Mouse (Mus musculus) embryonic fibroblast, embryonic 13.5 days (primary cell): ENCODE measurements at regions not wholly inside any gene's neighbourhood (a gene's known extent, or its start where the extent isn't known, plus 50 kb on each side); places are given as distances from the start of the nearest gene placed in this dataset.

Experiments
- CTCF ChIP-seq: IDR thresholded peaks from 2 replicates; pipeline ENCODE4 v1.5.1; 2011; ENCODE audit warnings: mild to moderate bottlenecking, control low read depth, low read length, moderate library complexity, borderline replicate concordance; ENCODE audit not compliant: insufficient read depth
- POLR2A ChIP-seq: IDR thresholded peaks from 2 replicates; pipeline ENCODE4 v1.6.1; 2011; ENCODE audit warnings: low read depth, mild to moderate bottlenecking, control low read depth, low read length, moderate library complexity

DNA sequence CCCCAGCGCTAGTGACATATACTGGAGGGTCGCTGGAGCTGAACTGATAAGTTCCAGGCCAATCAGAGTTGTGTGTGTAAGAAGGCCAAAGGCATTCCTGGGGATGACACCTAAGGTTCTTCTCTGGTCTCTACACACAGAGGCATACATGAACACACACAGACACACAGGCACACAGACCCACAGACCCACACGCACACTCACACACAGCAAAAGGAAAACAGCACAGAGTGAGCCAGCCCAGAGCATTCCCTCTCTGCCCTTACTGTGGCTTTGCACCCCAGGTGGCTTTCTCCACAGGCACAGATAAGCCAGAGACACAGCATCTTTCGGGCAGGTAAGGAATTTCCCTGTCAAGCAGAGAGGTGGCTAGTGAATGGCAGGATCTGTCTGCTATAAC, 307.1 kb downstream of the Satb1 start:
- TF ChIP-seq CTCF = no peak
- TF ChIP-seq POLR2A = no peak
